Mouse (Mus musculus) CH12F3 (cell line): ENCODE data around the gene Rps15.

Experiments
- in situ Hi-C: fragments of 300-500 bp; cut with MboI; formaldehyde crosslinking; loops from 2 replicates; pipeline ENCODE4 v1.14.3; 2020; ENCODE audit warnings: low sequenced_read_pairs

Rps15 gene

GRCm38 (mm10) chr10:80313627-80314201, 21.5 kb downstream of the Rps15 start:
- in situ Hi-C loops, result no loop called here

- in situ Hi-C loops, result no loop called here
Observed at GRCm38 (mm10) chr10:80314494-80315001, 22.3 kb downstream of the Rps15 start.

- in situ Hi-C loops, result no loop called here
Observed at GRCm38 (mm10) chr10:80315315-80315714, 23.1 kb downstream of the Rps15 start.

DNA sequence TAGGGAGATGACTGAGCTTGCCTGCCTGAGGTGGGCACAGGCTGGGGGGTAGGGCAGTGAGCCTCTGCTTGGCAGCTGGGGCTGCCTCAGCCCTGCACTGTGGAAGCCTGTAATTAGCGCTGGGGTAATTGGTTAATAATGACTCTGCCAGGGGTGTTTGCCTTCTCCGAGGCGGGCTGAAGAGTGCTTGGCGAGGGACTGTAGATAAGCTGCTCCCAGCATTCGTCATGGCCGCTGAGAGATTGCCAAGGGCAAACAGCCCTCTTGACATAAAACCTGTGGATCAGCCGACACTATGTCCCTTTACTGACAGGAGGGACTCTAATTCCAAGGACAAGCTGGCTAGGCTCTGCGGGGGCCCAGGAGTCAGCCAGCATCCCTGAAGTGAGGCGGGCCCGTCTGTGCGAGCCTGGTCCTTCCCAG, 24.1 kb downstream of the Rps15 start:
- in situ Hi-C loops, result no loop called here

DNA sequence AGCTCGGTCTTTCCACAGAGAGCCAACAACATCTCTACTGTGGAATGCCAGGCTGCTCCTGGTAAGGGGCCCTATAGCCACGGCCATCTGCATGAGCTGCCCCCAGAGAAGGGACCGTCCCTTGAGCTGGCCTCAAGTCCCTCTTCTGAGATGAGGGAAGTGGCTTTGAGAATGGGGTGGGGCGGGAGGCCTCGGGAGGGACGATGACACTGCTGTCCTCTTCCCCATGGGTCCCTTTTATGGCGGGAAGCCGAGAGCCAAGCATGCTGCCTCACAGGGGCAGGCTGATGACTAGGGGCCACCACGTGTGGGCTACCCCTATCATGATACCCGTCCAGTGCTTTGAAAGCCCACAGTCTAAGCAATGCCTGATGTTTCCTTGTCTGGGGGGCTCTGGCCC, 24.8 kb downstream of the Rps15 start:
- in situ Hi-C loops, result no loop called here

DNA sequence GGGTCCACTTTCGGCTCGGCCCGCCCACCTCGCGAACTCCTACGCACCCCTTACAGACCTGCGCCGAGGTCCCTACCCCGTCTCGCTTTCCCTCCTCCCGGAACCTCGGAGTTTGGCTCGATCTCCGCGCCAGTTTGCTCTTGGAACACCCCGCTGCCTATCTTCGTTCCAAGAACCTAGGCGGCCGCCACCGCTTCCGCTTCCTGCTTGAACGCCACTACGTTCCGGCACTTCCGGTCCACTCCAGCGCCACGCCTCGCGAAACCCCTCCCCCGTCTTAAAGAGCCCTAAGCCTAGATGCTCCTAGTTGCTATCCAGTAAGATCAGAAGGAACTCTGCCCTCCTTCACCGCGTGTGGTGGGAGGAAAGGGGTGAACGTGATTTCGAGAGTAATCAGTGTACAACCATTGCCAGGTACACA, 28.1 kb downstream of the Rps15 start, which contains the start of gene 2310011J03Rik:
Gene 2310011J03Rik (minus strand): TSS at position 198 of the 421 bp plus-strand sequence.
- in situ Hi-C loops, result no loop called here

- in situ Hi-C loops, result no loop called here
Observed at GRCm38 (mm10) chr10:80321014-80321669, 28.9 kb downstream of the Rps15 start.

DNA sequence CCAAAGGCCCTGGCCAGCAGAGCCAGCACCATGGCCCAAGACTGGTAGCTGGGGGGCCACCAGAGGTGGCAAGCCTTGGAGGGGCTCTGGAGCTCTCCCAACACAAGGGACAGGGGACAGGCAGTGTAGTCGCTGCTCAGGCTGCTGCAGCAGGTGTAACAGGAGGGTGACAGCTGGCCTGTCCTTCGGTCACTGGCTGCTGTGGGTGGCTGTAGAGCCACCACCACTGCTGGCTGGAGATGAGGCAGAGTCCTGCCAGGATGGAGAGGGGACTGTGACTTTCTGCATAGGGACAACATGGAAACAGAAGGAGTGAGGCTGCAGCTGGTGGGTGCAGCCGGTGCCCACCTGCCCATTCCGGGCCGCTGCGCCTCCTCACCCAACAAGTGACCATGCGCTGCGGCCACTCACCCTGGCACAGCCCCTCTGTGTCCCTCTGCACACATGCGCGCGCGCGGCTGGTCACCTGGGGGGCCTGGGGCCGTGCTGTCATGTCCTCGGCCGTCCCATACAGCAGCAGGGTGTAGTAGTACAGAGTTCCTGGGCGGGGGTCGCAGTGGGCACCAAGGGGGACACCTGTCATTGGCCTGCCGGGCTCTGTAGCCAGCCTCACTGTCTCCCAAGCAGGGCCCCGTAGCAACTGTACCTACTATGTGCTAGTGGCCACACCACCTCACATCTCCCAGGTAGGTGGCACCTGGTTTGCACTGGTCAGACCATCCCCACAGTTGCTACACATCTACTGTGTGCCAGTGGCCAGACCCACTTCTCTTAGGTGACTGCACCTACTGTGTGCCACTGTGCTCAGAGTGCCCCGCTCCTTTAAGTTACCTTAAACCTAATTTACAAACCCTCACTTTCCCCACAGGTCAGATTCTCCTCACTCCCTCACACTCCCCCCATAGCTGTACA, 29.7 kb downstream of the Rps15 start:
- in situ Hi-C loops, result no loop called here

- in situ Hi-C loops, result no loop called here
Observed at GRCm38 (mm10) chr10:80322811-80323211, 30.6 kb downstream of the Rps15 start.

GRCm38 (mm10) chr10:80323261-80324119, 31.2 kb downstream of the Rps15 start:
- in situ Hi-C loops, result no loop called here

DNA sequence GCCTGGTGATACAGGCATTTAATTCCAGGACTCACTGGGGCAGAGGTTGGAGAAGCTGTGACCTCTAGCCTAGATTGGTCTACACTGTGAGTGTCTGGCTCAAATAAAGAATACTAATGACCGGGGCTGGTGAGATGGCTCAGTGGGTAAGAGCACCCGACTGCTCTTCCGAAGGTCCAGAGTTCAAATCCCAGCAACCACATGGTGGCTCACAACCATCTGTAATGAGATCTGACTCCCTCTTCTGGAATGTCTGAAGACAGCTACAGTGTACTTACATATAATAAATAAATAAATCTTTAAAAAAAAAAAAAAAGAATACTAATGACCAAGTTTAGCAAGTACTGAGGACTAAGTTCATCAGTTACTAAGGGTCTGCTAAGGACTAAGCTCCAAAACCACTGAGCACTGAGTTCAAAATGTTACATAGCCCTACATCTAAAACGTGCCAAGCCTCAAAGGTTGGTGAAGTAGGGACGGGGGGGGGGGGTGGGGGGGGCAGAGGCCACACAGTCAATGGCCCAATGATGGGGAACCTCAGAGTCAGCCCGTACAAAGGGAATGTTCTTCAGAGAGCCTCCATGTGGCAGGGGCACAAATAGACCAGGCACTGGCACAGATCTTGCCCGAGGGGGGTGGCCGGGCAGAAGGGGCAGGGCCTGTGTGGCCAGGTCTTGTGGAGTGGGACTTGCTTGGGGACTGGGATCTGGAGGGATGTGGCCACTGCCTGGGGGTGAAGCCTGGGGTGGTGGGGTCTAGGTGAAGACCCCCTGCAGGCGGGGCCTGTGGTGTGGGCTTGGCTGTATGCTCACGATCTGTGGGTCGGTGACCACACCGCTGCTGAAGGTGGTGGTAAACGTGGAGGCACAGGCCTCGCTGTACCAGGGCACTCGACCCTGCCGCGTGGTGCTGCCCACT, 32.1 kb downstream of the Rps15 start:
- in situ Hi-C loops, result no loop called here

GRCm38 (mm10) chr10:80325045-80325444, 32.8 kb downstream of the Rps15 start:
- in situ Hi-C loops, result no loop called here

DNA sequence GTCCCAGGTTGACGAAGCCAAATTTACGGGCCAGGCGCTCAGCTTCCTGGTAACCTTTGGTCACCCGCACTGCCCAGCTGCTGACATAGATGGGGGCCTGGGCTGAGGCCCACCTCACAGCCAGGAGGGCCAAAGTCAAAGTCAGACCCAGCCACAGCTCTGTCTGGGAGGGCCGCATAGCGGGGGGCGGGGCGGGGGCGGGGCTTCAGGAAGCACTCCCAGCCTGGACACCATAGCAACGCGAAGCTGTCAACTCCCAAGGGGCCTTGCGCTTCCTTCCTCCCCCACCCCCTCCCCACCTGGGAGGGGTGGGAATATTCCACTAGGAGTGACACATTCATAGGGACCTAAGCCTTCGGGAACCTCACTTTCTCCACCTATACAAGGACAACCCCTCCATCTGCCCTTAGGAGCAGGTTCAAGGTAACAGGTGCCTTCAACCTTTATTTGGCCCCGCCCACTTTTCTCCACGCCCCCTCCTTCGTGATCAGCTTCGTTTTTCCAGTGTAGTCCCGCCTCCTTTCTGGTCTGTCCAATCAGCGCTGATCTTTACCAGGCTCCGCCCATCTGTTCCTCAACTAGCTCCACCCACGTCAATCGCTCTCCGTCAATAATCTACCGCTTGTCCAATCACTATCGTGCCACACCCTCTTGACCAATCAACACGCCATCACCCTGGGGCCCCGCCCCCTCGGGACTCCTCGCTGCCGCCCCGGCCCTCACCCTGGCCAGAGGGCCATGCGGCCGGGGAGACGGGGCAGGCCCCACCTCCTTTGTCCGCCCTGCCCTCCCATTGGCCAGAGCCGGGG, 37.2 kb downstream of the Rps15 start, which contains the start of the genes Pcsk4 and Reep6:
Gene Pcsk4 (minus strand): TSS at position 226 of the 809 bp plus-strand sequence.
Gene Reep6 (plus strand): TSS at position 681 of the 809 bp plus-strand sequence.
- in situ Hi-C loops, result no loop called here

DNA sequence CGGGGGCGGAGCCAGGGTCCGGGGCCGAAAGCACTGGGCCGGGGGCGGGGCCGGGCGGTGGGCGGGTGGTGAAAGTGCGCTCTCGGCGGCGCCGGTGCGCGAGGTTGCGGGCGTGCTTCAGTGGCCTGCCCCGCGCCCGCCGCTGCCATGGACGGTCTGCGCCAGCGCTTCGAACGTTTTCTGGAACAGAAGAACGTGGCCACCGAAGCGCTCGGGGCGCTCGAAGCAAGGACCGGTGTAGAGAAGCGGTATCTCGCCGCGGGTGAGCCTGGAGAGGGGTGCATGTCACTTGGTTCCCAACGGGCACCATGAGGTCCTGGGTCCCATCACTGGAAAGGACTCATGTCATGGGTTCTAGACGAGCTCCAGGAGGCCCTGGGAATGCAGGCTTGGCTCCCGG, 37.8 kb downstream of the Rps15 start:
- in situ Hi-C loops, result no loop called here

- in situ Hi-C loops, result no loop called here
Observed at GRCm38 (mm10) chr10:80330888-80331287, 38.6 kb downstream of the Rps15 start.

GRCm38 (mm10) chr10:80331636-80332524, 39.6 kb downstream of the Rps15 start:
- in situ Hi-C loops, result no loop called here

DNA sequence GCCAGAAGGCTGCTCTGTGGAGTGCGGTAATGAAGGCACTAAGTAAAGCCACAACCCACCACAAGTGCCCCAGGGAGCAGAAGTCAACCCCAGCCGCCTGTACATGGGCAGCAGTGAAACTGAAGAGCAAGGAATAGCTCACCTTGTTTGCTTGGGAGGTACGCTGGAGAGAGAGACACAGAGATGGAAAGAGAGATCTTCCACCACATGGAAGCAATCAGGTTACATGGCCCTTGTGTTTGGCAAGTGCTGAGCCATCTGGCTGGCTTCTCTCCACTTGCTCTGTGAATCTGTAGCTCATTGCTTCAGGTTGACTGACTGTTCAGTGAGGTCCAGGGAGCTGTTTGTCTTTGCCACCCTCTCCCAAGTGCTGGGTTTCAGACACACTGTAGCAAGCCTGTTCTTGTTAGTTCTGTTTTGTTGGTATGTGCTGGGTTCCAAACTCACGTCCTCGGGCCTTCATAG, 40.3 kb downstream of the Rps15 start:
- in situ Hi-C loops, result no loop called here
